Mouse (Mus musculus) kidney, adult 2 months (tissue): ENCODE measurements around the gene Arf3.

Experiments
- CTCF ChIP-seq: fragments of 200-500 bp; conservative IDR thresholded peaks from 2 replicates; pipeline ENCODE4 v1.5.1; 2011; ENCODE audit warnings: low read depth, mild to moderate bottlenecking, control low read depth, low read length, moderate library complexity, mixed read lengths; ENCODE audit not compliant: insufficient read depth, insufficient read length
- POLR2A ChIP-seq: fragments of 200-500 bp; IDR thresholded peaks from one replicate; pipeline ENCODE4 v1.6.1; 2011; ENCODE audit warnings: low read depth, low read length, control low read depth

- TF ChIP-seq POLR2A (no peak), CTCF (no peak)
Measured at GRCm38 (mm10) chr15:98749093-98749492, 13.9 kb downstream of the Arf3 start.
